Mouse (Mus musculus) heart, adult 2 months (tissue): Measurements from ENCODE around the gene Ufl1. TPM values are rescaled to one million over a fixed set of nuclear protein-coding genes. Genes with fewer than 3 reads are reported as not detected.
"Not testable (repeated sequence)": the region's sequence is repeated elsewhere in the genome, so short reads cannot be mapped to it uniquely, and the experiment has no call there.

Experiments used
- DNase-seq, 2 experiments: peaks; one replicate each; pipeline ENCODE4 v3.0.0; 2021
- H3K27ac ChIP-seq: fragments of 200-600 bp; 2 replicates; pipeline ENCODE4 v1.8.1; 2022
- H3K27me3 ChIP-seq: fragments of 200-500 bp; 2 replicates; pipeline ENCODE4 v1.6.1; 2012; ENCODE audit warnings: mild to moderate bottlenecking, low read length, inconsistent platforms, mixed read lengths; ENCODE audit not compliant: control insufficient read depth, insufficient read depth
- H3K36me3 ChIP-seq: fragments of 200-500 bp; 2 replicates; pipeline ENCODE4 v1.6.1; 2012; ENCODE audit warnings: low read length, inconsistent platforms; ENCODE audit not compliant: control insufficient read depth, insufficient read depth
- H3K4me1 ChIP-seq: fragments of 200-500 bp; 2 replicates; pipeline ENCODE4 v1.6.1; 2011; ENCODE audit warnings: low read length; ENCODE audit not compliant: control insufficient read depth, insufficient read depth
- H3K4me3 ChIP-seq: fragments of 200-600 bp; 2 replicates; pipeline ENCODE4 v1.8.1; 2022
- H3K79me2 ChIP-seq: fragments of 200-500 bp; replicated peaks from 2 replicates; pipeline ENCODE4 v1.6.1; 2012; ENCODE audit warnings: mild to moderate bottlenecking, inconsistent platforms, low read length, moderate library complexity, mixed read lengths; ENCODE audit not compliant: control insufficient read depth, insufficient read depth
- H3K9ac ChIP-seq: fragments of 200-500 bp; 2 replicates; pipeline ENCODE4 v1.6.1; 2012; ENCODE audit warnings: low read depth, mild to moderate bottlenecking, control low read depth, inconsistent platforms, low read length, mixed read lengths
- CTCF ChIP-seq: fragments of 200-600 bp; IDR thresholded peaks from 2 replicates; pipeline ENCODE4 v1.8.1; 2022; ENCODE audit warnings: antibody characterized with exemption, mild to moderate bottlenecking, moderate library complexity
- EP300 ChIP-seq: fragments of 200-500 bp; IDR thresholded peaks from 2 replicates; pipeline ENCODE4 v1.6.1; 2011; ENCODE audit warnings: low read depth, low read length, control low read depth; ENCODE audit not compliant: insufficient read depth
- POLR2A ChIP-seq: fragments of 200-500 bp; IDR thresholded peaks from 2 replicates; pipeline ENCODE4 v1.6.1; 2011; ENCODE audit warnings: mild to moderate bottlenecking, low read depth, low read length, control low read depth; ENCODE audit not compliant: insufficient read depth
- WGBS: fragments of 180-500 bp; shearing (Covaris S2); methylation state at CpG from one replicate; pipeline ENCODE4 v1.1.7; 2018; 5-methylcytosine and 5-hydroxymethylcytosine counted together
- intact Hi-C: fragments of 180-260 bp; cut with DNase I; formaldehyde crosslinking; loops from one replicate; pipeline ENCODE4 v1.15.1; 2025
- long read RNA-seq: library from polyadenylated mRNA; stranded (forward); transcript quantifications from one replicate; pipeline ENCODE4 v2.0.0, GENCODE M21; 2021
- polyA plus RNA-seq: library from polyadenylated mRNA; depleted of rRNA; stranded (reverse); fragments of >200 nt; gene quantifications from 2 replicates; pipeline ENCODE4 v1.2.3, GENCODE M21; 2012; rRNA removed
- total RNA-seq, 2 experiments: library from RNA; stranded (reverse); gene quantifications; 2 replicates each; pipeline ENCODE4 v1.2.3; 2021

Ufl1 gene
- total RNA-seq (10 to 100 TPM; 28.2 to 31.1 TPM), polyA plus RNA-seq (5.6 and 9.8 TPM in 2 replicates)
- long read RNA-seq, full-length matches to known transcripts, result 12 of 42 reads
- long read RNA-seq, partial matches to known transcripts, result 4 of 42 reads
- long read RNA-seq, other reads (novel, unspliced or antisense), result 26 of 42 reads

DNA sequence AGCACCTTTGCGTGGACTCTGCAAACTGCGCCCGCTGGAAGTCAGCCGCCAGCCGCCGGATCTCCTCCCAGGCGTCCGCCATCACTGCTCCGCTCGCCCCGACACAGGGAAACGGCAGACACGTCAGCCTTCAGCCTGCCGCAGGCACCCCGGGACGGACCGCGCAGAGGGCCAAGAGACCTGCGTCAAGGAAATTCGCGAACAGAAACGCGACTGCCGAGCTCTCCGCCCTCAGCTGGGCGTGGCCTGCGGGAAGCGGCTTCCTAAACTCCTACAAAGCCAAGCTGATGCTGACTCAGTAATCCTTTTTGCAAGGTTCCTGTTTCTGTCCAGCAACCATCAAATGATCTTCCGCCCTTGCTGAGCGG is at the start of gene Ufl1:
Gene Ufl1 (minus strand): TSS at position 151 of the 368 bp plus-strand sequence.
- Histone ChIP-seq H3K9ac (peak within 1 kb of the TSS; percentile 91), H3K27ac (peak within 1 kb of the TSS; percentile 98), H3K4me3 (peak within 1 kb of the TSS; percentile 86), H3K4me1 (no peaks in the 10 kb centered on the region), H3K36me3 (peaks cover 10% of the 10 kb centered on the region), H3K27me3 (no peaks in the 10 kb centered on the region), H3K79me2 (no peaks in the 10 kb centered on the region)
- peak; percentile 89 for TF ChIP-seq POLR2A
- no peak for TF ChIP-seq CTCF
- peak; percentile 87 for TF ChIP-seq EP300
- intact Hi-C loops, result loop anchor here (5.0 to 10.0 kb wide), 3 partner anchors 384 to 1063 kb away; partner anchors contain the start of genes Manea, Mms22l and Ndufaf4
- 1% methylated on average over 30 of the region's 30 CpGs for WGBS
- peak; percentile 98 to 99 for DNase-seq

DNA sequence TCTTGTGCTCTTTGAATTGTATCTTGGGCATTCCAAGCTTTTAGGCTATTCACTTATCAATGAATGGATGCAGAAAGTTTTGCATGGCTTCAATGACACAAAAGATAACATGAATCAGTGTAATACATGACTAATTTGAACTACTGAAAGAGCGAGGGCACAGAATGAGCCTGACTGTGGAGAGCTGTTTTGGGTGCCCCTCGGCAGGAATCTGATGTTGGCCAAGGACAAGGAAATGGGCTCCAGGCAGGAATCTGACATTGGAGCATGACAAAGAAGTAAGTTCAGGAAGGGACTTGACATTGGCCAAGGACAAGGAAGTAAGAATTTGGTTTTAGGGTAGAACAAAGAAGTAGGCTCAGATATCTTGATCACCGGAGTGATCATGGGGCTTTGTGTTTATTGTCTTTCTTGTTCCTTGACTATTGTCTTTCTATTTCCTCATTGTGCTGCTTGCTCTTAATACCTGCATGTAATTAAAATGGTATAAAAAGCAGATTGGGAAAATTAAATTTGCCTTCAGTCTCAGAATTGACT is 44.1 kb upstream of the Ufl1 start:
- H3K4me3 ChIP-seq, result no peak overlapping the region
- H3K36me3 ChIP-seq, result no peaks in the 10 kb centered on the region
- intact Hi-C loops, result no loop called here
- no peaks in the 10 kb centered on the region for H3K27me3 ChIP-seq
- TF ChIP-seq CTCF (no peak), EP300 (no peak), POLR2A (no peak)
- DNase-seq, result no peak
- H3K4me1 ChIP-seq, result no peaks in the 10 kb centered on the region
- no peak overlapping the region for H3K9ac ChIP-seq
- no peak overlapping the region for H3K27ac ChIP-seq
- 74% methylated on average over 3 of the region's 3 CpGs for WGBS
- H3K79me2 ChIP-seq, result no peaks in the 10 kb centered on the region

DNA sequence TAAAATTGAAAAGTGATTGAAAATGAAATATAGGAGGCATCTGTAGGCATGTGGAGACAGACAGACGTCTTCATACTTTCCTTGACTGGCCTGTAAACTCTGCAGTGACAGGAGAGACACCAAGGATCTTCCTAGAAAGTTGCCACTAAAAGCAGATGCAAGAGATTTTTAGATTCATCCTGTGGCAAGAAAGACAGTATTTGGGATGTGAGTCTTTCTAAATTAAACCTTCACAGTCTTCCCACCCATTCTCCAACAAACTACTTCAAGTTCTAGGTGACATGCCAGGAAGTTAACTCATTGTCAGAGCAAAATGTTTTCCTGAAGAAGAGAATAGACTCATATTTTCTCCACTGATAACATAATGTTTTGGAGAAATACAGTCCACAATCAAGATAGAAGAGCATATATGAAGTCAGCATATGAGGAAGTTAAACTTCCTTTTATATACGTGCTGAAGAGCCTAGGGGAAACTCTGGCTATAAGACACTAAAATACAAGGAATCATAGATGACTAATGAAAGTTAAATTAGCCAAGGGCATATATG is 41.1 kb upstream of the Ufl1 start:
- TF ChIP-seq CTCF (no peak), EP300 (no peak), POLR2A (no peak)
- no peak for DNase-seq
- Histone ChIP-seq H3K79me2 (no peaks in the 10 kb centered on the region), H3K27ac (no peak overlapping the region), H3K4me1 (no peaks in the 10 kb centered on the region), H3K36me3 (no peaks in the 10 kb centered on the region), H3K9ac (no peak overlapping the region), H3K4me3 (no peak overlapping the region), H3K27me3 (no peaks in the 10 kb centered on the region)
- 30% methylated on average over 2 of the region's 2 CpGs for WGBS
- intact Hi-C loops, result no loop called here

DNA sequence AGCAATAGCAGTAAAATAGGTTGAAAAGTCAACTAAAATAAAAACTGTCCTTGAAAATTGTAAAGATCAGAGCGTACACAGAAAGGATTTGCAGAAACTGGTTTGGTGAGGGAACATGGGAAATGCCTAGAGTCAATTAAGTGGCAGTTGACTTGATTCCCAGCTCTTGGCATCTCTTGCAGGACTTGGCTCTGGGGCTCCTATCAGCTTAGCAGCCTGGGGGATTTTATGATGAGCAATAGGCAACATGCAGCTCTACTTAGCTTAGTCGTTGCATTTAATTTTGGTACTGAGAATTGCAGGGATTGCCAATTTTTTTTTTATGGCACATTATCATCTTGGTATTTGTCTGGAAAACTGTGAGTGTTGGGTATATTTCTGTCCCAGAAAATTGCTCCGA is 32.1 kb upstream of the Ufl1 start:
- no peak for TF ChIP-seq CTCF
- no peak for TF ChIP-seq POLR2A
- TF ChIP-seq EP300, result no peak
- WGBS, result 71% methylated on average over 3 of the region's 3 CpGs
- no peak overlapping the region for H3K9ac ChIP-seq
- H3K36me3 ChIP-seq, result no peaks in the 10 kb centered on the region
- no peaks in the 10 kb centered on the region for H3K27me3 ChIP-seq
- intact Hi-C loops, result no loop called here
- no peaks in the 10 kb centered on the region for H3K4me1 ChIP-seq
- H3K79me2 ChIP-seq, result no peaks in the 10 kb centered on the region
- no peak overlapping the region for H3K27ac ChIP-seq
- no peak overlapping the region for H3K4me3 ChIP-seq
- DNase-seq, result no peak

DNA sequence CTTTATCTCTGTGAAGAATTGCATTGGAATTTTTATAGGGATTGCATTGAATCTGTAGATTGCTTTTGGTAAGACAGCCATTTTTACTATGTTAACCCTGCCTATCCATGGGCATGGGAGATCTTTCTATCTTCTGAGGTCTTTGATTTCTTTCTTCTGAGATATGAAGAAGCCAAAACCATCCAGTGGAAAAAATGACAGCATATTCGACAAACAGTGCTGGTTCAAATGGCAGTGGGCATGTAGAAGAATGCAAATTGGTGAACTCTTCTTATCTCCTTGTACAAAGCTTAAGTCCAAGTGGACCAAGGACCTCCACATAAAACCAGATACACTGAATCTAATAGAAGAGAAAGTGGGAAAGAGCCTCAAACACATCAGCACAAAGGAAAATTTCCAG is 3.4 kb upstream of the Ufl1 start:
- H3K27me3 ChIP-seq, H3K9ac ChIP-seq, H3K4me3 ChIP-seq, H3K79me2 ChIP-seq, H3K36me3 ChIP-seq, H3K27ac ChIP-seq, H3K4me1 ChIP-seq, DNase-seq: not testable (repeated sequence)
- WGBS, result 67% methylated on average over 1 of the region's 1 CpGs
- intact Hi-C loops, result loop anchor here (10.0 kb wide), 1 partner anchor 1060 kb away; the partner anchor contains the start of gene Manea

DNA sequence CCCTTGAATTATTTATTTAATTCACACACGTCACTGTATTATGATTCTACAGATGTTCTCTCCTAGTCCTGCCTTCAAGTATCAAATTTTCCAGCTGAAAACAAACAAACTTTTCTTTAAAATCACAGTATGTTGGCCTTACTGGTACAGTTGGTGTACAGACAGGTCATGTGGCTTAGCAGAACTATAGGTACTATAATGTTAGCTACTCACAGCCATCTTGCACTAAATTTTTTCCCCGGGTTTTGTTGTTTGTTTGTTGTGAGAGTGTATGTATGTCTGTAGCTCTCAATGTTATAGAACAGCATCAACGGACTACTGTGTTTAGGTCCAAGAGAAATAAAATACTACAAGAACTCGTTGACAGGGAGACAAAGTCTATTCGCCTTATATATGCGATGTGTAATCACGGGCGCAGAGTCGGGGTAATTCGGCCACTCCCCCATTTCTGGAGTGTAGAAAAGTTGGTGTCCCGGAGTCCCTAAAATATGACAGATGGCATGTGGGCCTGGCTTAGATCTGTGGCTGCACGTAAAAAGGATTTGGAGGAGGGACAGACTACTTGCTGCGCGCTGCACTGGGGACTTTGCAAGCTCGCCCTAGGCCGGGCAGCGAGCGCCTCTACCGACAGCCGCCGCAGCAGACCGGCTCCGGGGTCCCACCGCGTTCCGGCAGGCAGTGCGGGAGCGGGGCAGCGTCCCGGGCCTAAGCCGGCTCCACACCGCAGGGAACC is 517 bp downstream of the Ufl1 start:
- no peak for DNase-seq
- WGBS, result 2% methylated on average over 32 of the region's 32 CpGs
- Histone ChIP-seq H3K79me2 (no peaks in the 10 kb centered on the region), H3K36me3 (peaks cover 10% of the 10 kb centered on the region), H3K9ac (peak overlapping the region; percentile 91), H3K4me3 (peak overlapping the region; percentile 86), H3K4me1 (no peaks in the 10 kb centered on the region), H3K27ac (peak overlapping the region; percentile 98), H3K27me3 (no peaks in the 10 kb centered on the region)
- intact Hi-C loops, result loop anchor here (5.0 to 10.0 kb wide), 3 partner anchors 384 to 1064 kb away; partner anchors contain the start of genes Manea, Mms22l and Ndufaf4
- TF ChIP-seq CTCF (peak; percentile 58), EP300 (no peak)
